Mouse (Mus musculus) lung, adult 18-20 months (tissue): ENCODE data around the gene Kpna7.

ENCODE experiments used
- DNase-seq, 2 experiments: peaks; one replicate each; pipeline ENCODE4 v3.0.0; 2022; ENCODE audit warnings: mixed read lengths in 2 of 2

Gene Kpna7

DNA sequence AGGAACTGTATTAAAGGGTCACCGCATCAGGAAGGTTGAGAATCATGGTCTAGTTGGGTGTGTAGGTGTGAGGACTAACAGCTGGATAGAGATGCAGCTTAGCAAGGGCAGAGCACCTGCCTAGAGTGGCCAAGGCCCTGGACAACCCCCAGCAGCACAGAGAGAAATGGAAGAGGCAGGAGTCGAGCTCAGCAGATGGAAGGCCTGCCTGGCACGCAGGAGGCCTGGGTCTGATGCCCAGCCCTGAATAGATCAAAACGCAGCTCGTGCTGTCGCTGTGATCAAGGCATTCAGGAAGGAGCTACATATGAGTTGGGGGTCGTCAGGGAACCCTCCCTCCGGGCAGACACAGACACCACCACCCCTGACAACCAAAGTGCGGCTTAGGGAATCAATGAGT, 125.6 kb downstream of the Kpna7 start:
- no peak for DNase-seq

GRCm38 (mm10) chr5:144954432-144954831, 129.4 kb downstream of the Kpna7 start:
- no peak for DNase-seq

GRCm38 (mm10) chr5:144952592-144952991, 131.2 kb downstream of the Kpna7 start:
- peak in 1 of 2 experiments; percentile 48 for DNase-seq

- DNase-seq: no peak
These were observed 133.3 kb downstream of the Kpna7 start for GRCm38 (mm10) chr5:144950428-144951051.

DNA sequence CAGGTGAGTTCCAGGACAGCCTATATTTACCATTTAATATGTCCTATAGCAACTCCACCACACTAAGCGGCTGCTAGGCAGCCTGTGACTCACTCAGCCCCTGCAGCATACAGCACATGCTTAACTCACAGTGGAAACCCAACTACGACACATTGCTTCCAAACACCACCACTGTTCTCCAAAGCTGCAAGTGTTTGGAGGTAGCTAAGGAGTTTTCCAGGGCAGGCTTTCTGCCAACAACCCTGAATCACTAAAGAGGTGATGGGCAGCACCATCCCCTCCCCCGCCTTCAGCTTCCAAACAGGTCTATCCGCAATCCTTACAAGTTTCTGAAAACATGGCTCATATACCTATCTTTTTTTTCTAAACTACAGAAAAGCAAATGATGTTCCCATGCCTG, 134.0 kb downstream of the Kpna7 start:
- peak in 1 of 2 experiments; percentile 58 for DNase-seq

GRCm38 (mm10) chr5:144948422-144948821, 135.4 kb downstream of the Kpna7 start:
- no peak for DNase-seq

DNA sequence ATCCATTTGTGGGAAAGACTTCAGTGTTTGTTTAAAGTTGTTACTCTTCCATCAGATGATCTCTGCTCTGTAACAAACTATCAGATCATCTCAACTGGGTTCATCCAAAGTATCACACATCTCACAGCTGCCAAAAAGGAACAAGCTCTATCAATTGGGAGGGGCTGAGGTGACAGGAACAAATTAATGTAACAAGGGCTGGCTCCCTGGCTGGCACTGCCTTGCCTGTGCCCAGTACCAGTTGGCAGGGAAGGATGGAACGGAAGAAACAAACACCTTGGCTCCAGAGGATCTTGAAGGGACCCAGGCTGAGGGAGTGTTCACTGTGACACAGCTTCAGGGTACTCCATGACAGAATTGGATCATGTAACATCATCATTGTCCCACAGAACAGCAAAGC, 135.8 kb downstream of the Kpna7 start:
- peak; percentile 32 to 55 for DNase-seq

DNA sequence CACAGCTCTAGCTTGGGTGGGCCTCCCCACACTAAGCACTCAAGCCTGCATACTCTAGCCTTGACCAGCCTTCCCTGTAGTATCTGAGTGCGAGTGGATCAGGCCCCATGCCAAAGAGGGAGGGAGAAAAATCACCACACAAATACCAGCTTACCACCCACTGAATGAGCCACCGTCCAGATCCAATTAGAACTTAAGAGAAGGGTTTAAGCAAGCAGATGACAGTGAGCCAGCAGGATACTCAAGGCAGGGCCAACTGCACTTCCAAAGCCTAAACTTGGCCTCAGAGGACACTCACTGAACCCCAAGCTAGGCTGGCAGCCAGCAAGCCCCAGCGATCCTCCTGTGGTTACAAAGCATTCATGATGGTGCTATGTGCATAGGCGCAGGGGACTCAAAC, 137.8 kb downstream of the Kpna7 start:
- peak; percentile 79 to 85 for DNase-seq

DNA sequence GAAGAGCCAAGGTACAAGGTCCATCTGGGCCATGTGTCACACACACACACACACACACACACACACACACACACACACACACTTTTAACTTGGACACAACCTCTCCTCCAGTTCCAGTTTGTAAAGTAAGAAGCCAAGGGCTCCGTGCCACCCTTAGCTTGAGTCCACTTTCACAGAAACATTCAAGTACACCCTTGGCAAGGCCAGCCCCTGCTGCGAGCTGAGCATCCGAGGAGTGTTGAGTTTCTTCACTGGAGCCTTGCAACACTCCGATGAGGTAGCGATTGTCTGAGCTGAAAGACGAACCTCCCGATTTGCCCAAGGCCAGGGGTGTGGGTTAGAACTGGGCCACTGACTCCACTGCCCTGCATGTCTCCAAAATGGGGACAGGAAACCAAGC, 138.9 kb downstream of the Kpna7 start:
- DNase-seq: peak; percentile 68 to 83

- DNase-seq: no peak
These were observed 139.5 kb downstream of the Kpna7 start for GRCm38 (mm10) chr5:144944370-144944769.

GRCm38 (mm10) chr5:144943346-144943745, 140.5 kb downstream of the Kpna7 start:
- no peak for DNase-seq

DNA sequence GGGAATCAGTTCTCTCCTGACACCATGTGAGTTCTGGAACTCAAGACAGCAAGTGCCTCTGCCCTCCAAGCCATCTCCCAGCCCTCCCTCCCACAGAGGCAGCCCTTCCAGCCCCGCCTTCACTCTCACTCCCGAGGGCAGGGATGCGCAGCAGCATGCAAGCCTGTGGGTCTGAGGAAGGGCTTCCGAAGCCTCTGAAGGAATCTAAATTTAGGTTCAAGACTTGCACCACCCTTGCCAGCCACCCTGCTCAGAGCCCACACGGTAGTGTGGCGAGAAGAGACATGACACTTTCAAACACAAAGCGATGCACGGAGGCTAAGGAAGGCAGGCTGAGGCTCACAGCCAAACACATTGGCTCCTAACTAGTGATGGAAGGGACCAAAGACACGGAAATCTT, 141.4 kb downstream of the Kpna7 start:
- DNase-seq: no peak

- DNase-seq: no peak
These were observed 142.9 kb downstream of the Kpna7 start for GRCm38 (mm10) chr5:144940904-144941303.

DNA sequence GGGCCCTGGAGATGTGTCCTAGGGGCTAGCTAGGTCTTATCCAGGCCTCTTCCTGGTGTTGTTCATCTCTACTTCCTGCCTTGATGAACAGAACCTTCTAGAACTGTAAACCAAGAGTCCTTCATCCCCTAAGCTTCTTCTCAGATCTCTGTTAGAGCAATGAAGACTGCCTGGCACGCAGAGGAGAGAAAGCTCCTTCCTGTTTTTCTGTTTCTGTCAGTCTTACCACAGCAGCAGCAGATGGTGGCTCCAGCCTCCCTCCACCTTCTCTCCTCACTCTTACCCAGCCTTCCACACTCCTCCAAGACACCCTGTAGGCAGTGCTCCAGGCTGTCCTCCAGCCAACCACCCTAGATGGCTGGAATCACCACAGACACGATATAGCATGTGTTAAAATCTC, 146.5 kb downstream of the Kpna7 start:
- DNase-seq: no peak
